Mouse (Mus musculus) E14TG2a.4 (cell line): Measurements from ENCODE around the gene Rbm26.

ENCODE experiments used
- H3K27me3 ChIP-seq: 2 replicates; pipeline ENCODE4 v1.6.1; 2014; ENCODE audit warnings: low read length, control low read depth; ENCODE audit not compliant: insufficient read depth
- H3K36me3 ChIP-seq: 2 replicates; pipeline ENCODE4 v1.6.1; 2014; ENCODE audit warnings: low read length, control low read depth; ENCODE audit not compliant: insufficient read depth
- H3K4me1 ChIP-seq: replicated peaks from 2 replicates; pipeline ENCODE4 v1.6.1; 2014; ENCODE audit warnings: low read depth, low read length, control low read depth
- H3K4me3 ChIP-seq: replicated peaks from 2 replicates; pipeline ENCODE4 v1.5.1; 2014; ENCODE audit warnings: mild to moderate bottlenecking, low read length
- H3K9me3 ChIP-seq: 2 replicates; pipeline ENCODE4 v1.6.1; 2014; ENCODE audit warnings: low read length, control low read depth
- CTCF ChIP-seq: conservative IDR thresholded peaks from 2 replicates; pipeline ENCODE4 v1.5.1; 2014; ENCODE audit warnings: low read length
- NANOG ChIP-seq: IDR thresholded peaks from 2 replicates; pipeline ENCODE4 v1.6.1; 2014; ENCODE audit warnings: borderline replicate concordance, low read length, mixed read lengths
- POU5F1 ChIP-seq: IDR thresholded peaks from 2 replicates; pipeline ENCODE4 v1.6.1; 2014; ENCODE audit warnings: low read length, borderline replicate concordance

Gene Rbm26

DNA sequence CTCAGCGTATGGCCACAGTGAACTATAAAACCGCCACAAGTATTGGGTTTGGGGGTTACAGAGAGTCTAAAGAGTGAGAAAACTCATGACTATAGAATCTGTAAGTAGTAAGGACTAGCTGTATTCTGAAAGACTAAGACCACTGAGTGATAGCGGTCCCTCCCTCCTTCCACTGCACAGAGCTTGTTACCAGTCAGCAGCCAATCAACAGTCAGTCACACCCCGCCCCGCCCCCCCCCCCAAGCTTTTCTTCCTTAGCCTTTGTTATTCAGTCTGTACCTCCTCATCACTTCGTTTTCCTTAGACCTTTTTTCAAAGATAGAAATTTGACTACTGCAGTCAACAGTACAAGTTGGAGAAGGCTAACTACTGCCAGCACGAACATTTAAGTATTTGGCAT is 1.9 kb upstream of the Rbm26 start:
- Histone ChIP-seq H3K4me3 (peak overlapping the region; percentile 27; the same call in 1 of the 2 replicates), H3K27me3 (no peaks in the 10 kb centered on the region), H3K4me1 (peaks cover 44% of the 10 kb centered on the region), H3K9me3 (no peaks in the 10 kb centered on the region), H3K36me3 (peaks cover 11% of the 10 kb centered on the region; the same call in 1 of the 2 replicates)
- TF ChIP-seq CTCF (no peak), POU5F1 (no peak), NANOG (no peak)

DNA sequence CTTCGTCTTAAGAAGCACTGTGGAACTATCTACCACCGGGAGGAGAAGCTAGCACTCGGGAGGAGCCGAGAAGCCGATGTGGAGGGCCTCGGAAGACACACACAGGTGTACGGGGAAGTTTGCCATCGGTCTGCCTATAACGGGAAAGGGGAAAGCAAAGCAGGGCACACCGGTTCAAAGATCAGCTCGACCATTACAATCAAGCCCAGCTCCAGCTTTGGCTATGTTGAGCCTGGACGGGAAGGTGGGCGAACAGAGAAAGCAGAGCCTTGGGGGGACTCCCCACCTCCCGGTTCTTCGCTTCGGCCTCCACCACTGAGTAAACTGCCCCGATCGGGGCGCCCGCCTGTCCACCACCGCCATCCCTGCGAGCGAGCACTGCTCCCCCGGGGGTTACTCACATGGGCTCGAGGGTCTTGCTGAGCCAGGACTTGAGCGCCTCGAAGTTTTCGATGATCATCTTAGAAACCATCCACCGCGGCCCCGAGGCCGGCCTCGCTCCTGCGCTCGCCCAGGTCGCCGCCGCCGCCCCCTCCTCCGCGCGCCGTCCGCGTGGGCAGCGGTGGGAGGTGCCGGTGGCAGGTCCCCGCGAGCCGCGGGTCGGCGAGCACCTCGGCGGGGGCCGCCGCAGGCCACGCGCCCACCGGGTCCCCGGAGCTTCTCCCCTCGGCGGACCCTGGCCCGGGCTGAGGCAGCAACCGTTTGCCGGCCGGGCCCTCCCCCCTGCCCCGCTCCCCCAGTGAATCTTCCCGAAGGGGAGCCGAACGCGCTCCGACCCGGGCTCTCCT is 552 bp downstream of the Rbm26 start:
- Histone ChIP-seq H3K36me3 (peaks cover 28% of the 10 kb centered on the region), H3K27me3 (no peaks in the 10 kb centered on the region), H3K4me1 (peaks cover 67% of the 10 kb centered on the region), H3K9me3 (no peaks in the 10 kb centered on the region), H3K4me3 (peak overlapping the region; percentile 93)
- TF ChIP-seq NANOG (no peak), POU5F1 (no peak), CTCF (no peak)

DNA sequence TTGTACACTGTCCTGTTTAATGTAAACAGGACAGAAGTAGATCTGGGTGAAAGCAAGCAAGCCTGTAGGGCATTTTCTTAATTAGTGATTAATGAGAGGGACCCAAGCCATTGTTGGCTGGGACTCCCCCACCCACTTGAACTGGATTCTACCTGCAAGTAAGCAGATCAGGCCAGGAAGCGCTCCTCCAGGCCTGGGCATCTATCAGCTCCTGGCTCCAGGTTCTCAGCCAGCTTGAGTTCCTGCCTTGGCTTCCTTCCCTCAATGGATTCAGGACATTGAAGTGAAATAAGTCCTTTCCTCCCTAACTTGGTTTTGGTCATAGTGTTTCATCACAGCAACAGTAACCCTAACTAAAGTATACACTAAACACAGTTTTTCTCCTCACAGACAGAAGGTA is 9.9 kb downstream of the Rbm26 start:
- no peaks in the 10 kb centered on the region for H3K9me3 ChIP-seq
- peak overlapping the region; percentile 29; the same call in 1 of the 2 replicates for H3K4me3 ChIP-seq
- peaks cover 68% of the 10 kb centered on the region for H3K4me1 ChIP-seq
- H3K27me3 ChIP-seq: no peaks in the 10 kb centered on the region
- peaks cover 8% of the 10 kb centered on the region for H3K36me3 ChIP-seq
- no peak for TF ChIP-seq CTCF
- no peak for TF ChIP-seq POU5F1
- no peak for TF ChIP-seq NANOG

GRCm38 (mm10) chr14:105164793-105165192 is 12.3 kb downstream of the Rbm26 start:
- TF ChIP-seq POU5F1 (no peak), NANOG (no peak), CTCF (no peak)
- H3K27me3 ChIP-seq: no peaks in the 10 kb centered on the region
- H3K4me1 ChIP-seq: peaks cover 54% of the 10 kb centered on the region
- no peaks in the 10 kb centered on the region for H3K9me3 ChIP-seq
- H3K4me3 ChIP-seq: no peak overlapping the region
- H3K36me3 ChIP-seq: peaks cover 18% of the 10 kb centered on the region

DNA sequence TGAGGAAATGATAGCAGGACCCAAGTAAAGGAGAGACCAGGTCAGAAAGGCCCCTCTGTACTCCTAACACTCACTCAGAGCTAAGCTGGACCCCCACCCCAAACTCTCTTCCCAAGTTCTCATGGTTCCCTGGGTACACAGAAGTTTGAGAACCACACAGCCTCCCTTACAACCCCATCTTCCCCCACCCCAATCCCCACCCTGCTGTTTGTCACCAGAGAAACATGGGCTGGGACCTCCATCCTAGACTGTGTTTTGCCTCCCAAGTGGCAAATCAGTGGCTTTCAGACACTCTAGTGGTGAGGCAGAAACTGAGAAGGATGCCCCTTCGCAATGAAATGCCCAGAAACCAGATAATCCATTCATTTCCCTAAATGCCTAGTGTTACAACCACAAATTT is 15.8 kb downstream of the Rbm26 start:
- no peaks in the 10 kb centered on the region for H3K9me3 ChIP-seq
- no peak overlapping the region for H3K4me3 ChIP-seq
- peaks cover 51% of the 10 kb centered on the region for H3K36me3 ChIP-seq
- peaks cover 34% of the 10 kb centered on the region for H3K4me1 ChIP-seq
- no peaks in the 10 kb centered on the region for H3K27me3 ChIP-seq
- no peak for TF ChIP-seq CTCF
- TF ChIP-seq NANOG: no peak
- TF ChIP-seq POU5F1: no peak

GRCm38 (mm10) chr14:105158526-105158925 is 18.6 kb downstream of the Rbm26 start:
- H3K36me3 ChIP-seq: peaks cover 72% of the 10 kb centered on the region
- H3K4me1 ChIP-seq: peaks cover 17% of the 10 kb centered on the region
- H3K4me3 ChIP-seq: no peak overlapping the region
- H3K9me3 ChIP-seq: no peaks in the 10 kb centered on the region
- TF ChIP-seq CTCF (no peak), NANOG (no peak), POU5F1 (no peak)
- no peaks in the 10 kb centered on the region for H3K27me3 ChIP-seq

GRCm38 (mm10) chr14:105134076-105134475 is 43.1 kb downstream of the Rbm26 start:
- Histone ChIP-seq H3K9me3 (no peaks in the 10 kb centered on the region), H3K4me3 (no peak overlapping the region), H3K27me3 (no peaks in the 10 kb centered on the region), H3K4me1 (no peaks in the 10 kb centered on the region), H3K36me3 (peaks cover 68% of the 10 kb centered on the region)
- TF ChIP-seq POU5F1: no peak
- TF ChIP-seq NANOG: no peak
- no peak for TF ChIP-seq CTCF

DNA sequence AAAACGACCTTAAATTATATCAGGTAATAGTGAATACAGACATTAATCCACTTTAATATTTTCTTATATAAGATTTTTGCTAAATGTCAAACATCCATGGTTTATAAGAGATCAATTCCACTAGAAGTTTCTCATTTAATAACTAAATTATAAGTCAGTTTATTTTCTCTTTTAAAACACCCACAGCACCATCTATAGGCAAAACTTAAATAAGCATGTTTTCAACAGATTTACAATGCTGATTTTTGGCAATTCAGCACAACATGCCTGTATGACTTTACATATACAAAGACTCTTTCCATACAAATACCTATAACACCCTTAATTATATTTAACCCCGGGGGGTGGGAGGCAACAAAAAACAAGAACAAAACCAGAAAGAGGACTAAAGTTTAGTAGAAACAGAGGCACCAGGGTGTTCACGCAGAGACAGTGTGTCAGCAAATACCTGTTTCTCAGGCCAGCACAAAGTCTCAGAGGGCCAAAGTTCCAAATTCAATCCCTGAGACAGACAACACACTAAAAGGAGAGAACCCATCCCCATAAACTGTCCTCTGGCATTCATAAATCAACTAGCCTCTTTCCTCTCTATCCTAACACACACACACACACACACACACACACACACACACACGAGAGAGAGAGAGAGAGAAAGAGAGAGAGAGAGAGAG is 49.3 kb downstream of the Rbm26 start:
- no peaks in the 10 kb centered on the region for H3K27me3 ChIP-seq
- H3K9me3 ChIP-seq: no peaks in the 10 kb centered on the region
- H3K4me3 ChIP-seq: no peak overlapping the region
- no peaks in the 10 kb centered on the region for H3K4me1 ChIP-seq
- TF ChIP-seq NANOG (no peak), POU5F1 (no peak), CTCF (no peak)
- peaks cover 82% of the 10 kb centered on the region for H3K36me3 ChIP-seq

- TF ChIP-seq NANOG: no peak
- no peak for TF ChIP-seq POU5F1
- no peak for TF ChIP-seq CTCF
- Histone ChIP-seq H3K36me3 (peaks cover 80% of the 10 kb centered on the region), H3K27me3 (no peaks in the 10 kb centered on the region), H3K4me3 (no peak overlapping the region), H3K4me1 (no peaks in the 10 kb centered on the region), H3K9me3 (no peaks in the 10 kb centered on the region)
Observed at GRCm38 (mm10) chr14:105124513-105124912, 52.6 kb downstream of the Rbm26 start.
